ENCODE assay signal across 9 mouse cellular contexts in the genomic region with DNA sequence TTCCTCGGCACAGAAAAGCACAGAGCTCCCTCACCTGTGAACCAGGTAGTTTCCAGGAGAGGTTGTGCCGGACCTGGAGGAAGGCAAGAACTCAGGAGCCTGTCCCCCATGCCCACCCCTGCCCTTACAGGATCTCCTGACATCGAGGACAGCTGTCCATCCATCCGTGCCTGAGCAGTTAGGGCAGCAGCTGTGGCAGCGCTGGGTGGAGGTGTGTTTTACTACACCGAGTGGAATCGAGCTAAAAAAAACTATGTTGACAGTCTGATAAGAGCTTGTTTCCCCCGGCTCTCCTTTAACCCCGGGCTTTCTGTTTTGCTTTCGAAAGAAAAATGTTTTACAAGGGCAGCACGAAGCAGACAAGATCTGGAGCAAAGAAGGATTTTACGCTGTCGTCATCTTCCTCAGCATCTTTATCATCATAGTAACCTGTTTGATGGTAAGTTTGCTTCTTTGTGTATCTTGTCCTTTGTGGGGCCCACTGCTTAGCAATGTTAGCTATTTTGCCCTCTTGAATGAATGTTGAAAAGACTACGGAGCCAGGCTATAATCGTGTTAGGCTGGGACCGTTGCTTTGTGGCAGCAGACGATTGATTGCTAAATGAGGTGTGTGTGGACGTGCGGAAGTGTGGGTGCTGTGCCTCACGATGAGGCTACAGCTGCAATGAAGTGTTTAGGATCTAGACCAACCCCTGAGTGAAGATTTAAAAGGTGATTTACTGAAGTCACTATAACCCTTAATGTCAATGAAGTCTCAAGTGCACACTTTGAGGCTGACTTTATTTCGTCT.
DNase-seq lines count a peak whose midpoint lies in the region; ATAC-seq and TF ChIP-seq lines count a peak whose summit lies in the region.
"Had no signal": no experiment of that assay in that cellular context is flagged by ENCODE, and none has a peak within 500 bp of the region (broad histone marks: within the 10 kb centered on the region; RNA-seq: fewer than 3 reads in every experiment).

No protein-coding gene starts in this region.

- no peaks in the 10 kb centered on the region for H3K9me3 ChIP-seq in heart, embryonic 16.5 days (replicated peaks; ENCODE audit: control insufficient read depth, low read length)
- H3K9me3 ChIP-seq in embryonic facial prominence, embryonic 13.5 days: no peaks in the 10 kb centered on the region
- H3K9me3 ChIP-seq in intestine, postnatal 0 days (ENCODE audit: control insufficient read depth): no peaks in the 10 kb centered on the region
- no peaks in the 10 kb centered on the region for H3K9me3 ChIP-seq in neural tube, embryonic 12.5 days

- peak overlapping the region; percentile 75 for H3K4me2 ChIP-seq in heart, embryonic 16.5 days (ENCODE audit: low read depth, low read length)
- peak overlapping the region; percentile 32 for H3K4me2 ChIP-seq in embryonic facial prominence, embryonic 13.5 days
- H3K4me2 ChIP-seq in intestine, postnatal 0 days (replicated peaks; ENCODE audit: low read depth): peak overlapping the region; percentile 68
- H3K4me2 ChIP-seq in neural tube, embryonic 12.5 days (replicated peaks): peak overlapping the region; percentile 42

- peak overlapping the region; percentile 55 for H3K4me3 ChIP-seq in heart, embryonic 16.5 days (ENCODE audit: low read length)
- no peak overlapping the region for H3K4me3 ChIP-seq in embryonic facial prominence, embryonic 13.5 days
- peak overlapping the region; percentile 35 for H3K4me3 ChIP-seq in intestine, postnatal 0 days (ENCODE audit: low read depth, low read length)
- H3K4me3 ChIP-seq in neural tube, embryonic 12.5 days: no peak overlapping the region
- H3K4me3 ChIP-seq in cerebellum, adult 2 months (replicated peaks; ENCODE audit: insufficient read depth, low read depth, low read length): no peak overlapping the region

- H3K4me1 ChIP-seq in heart, embryonic 16.5 days (ENCODE audit: control insufficient read depth, insufficient read depth, low read length): peaks cover 8% of the 10 kb centered on the region
- 0 out of 2 replicates have a peak, but pooled peaks cover 4% of the 10 kb centered on the region for H3K4me1 ChIP-seq in embryonic facial prominence, embryonic 13.5 days
- H3K4me1 ChIP-seq in intestine, postnatal 0 days (replicated peaks; ENCODE audit: control insufficient read depth, insufficient read depth, low read length): no peaks in the 10 kb centered on the region; the same call in 1 of the 2 replicates
- peaks cover 12% of the 10 kb centered on the region for H3K4me1 ChIP-seq in neural tube, embryonic 12.5 days
- no peaks in the 10 kb centered on the region for H3K4me1 ChIP-seq in cerebellum, adult 2 months (ENCODE audit: control insufficient read depth, insufficient read depth, low read length)

- ATAC-seq in heart, embryonic 16.5 days (replicated peaks; ENCODE audit: extremely low read depth, insufficient read depth, low FRiP score): no peak
- ATAC-seq in embryonic facial prominence, embryonic 13.5 days (ENCODE audit: insufficient number of reproducible peaks, insufficient read depth, low FRiP score, low TSS enrichment, low read depth): no peak
- peak; percentile 87 for ATAC-seq in intestine, postnatal 0 days
- no peak for ATAC-seq in neural tube, embryonic 12.5 days (ENCODE audit: low FRiP score, low read depth)

- no peak for TF ChIP-seq CTCF in intestine, postnatal 0 days (IDR thresholded peaks at IDR 0.05; ENCODE audit: low read depth)
- TF ChIP-seq CTCF in cerebellum, adult 2 months (IDR thresholded peaks at IDR 0.05; ENCODE audit: borderline replicate concordance, insufficient read depth, low read depth, low read length): no peak

- no peaks in the 10 kb centered on the region for H3K36me3 ChIP-seq in heart, embryonic 16.5 days (ENCODE audit: control insufficient read depth, insufficient read depth)
- no peaks in the 10 kb centered on the region for H3K36me3 ChIP-seq in embryonic facial prominence, embryonic 13.5 days
- H3K36me3 ChIP-seq in intestine, postnatal 0 days (ENCODE audit: control insufficient read depth, insufficient read depth): no peaks in the 10 kb centered on the region
- H3K36me3 ChIP-seq in neural tube, embryonic 12.5 days: no peaks in the 10 kb centered on the region
- H3K36me3 ChIP-seq: G1E had no signal

- TF ChIP-seq POLR2A in cerebellum, adult 2 months (IDR thresholded peaks at IDR 0.05; ENCODE audit: borderline replicate concordance, insufficient read depth, low read length): no peak

- no peak for DNase-seq in heart, postnatal 36 days
- DNase-seq in adrenal gland, adult 8-10 months: no peak
- no peak for DNase-seq in spleen, adult 12 weeks (ENCODE audit: low spot score)
- DNase-seq in cerebellum, adult 2 months: no peak

- peak overlapping the region; percentile 12; the same call in 1 of the 2 replicates for H3K9ac ChIP-seq in heart, embryonic 16.5 days (ENCODE audit: low read length)
- no peak overlapping the region for H3K9ac ChIP-seq in embryonic facial prominence, embryonic 13.5 days
- H3K9ac ChIP-seq in intestine, postnatal 0 days (ENCODE audit: low read depth, low read length): peak overlapping the region; percentile 4; the same call in 1 of the 2 replicates
- no peak overlapping the region for H3K9ac ChIP-seq in neural tube, embryonic 12.5 days

- WGBS in heart, embryonic 16.5 days: 12% methylated on average over 21 of the region's 21 CpGs
- WGBS in embryonic facial prominence, embryonic 13.5 days: 56% methylated on average over 21 of the region's 21 CpGs
- WGBS in intestine, postnatal 0 days: 14% methylated on average over 21 of the region's 21 CpGs
- 36% methylated on average over 21 of the region's 21 CpGs for WGBS in neural tube, embryonic 12.5 days
- 52% methylated on average over 21 of the region's 21 CpGs for WGBS in cerebellum, adult 2 months

- no peak overlapping the region for H3K27ac ChIP-seq in heart, embryonic 16.5 days (ENCODE audit: low read length)
- H3K27ac ChIP-seq in embryonic facial prominence, embryonic 13.5 days: no peak overlapping the region
- peak overlapping the region; percentile 63 for H3K27ac ChIP-seq in intestine, postnatal 0 days (ENCODE audit: low read depth, low read length)
- no peak overlapping the region for H3K27ac ChIP-seq in neural tube, embryonic 12.5 days
- no peak overlapping the region for H3K27ac ChIP-seq in cerebellum, adult 2 months (ENCODE audit: insufficient read depth, low read length)

- no peaks in the 10 kb centered on the region for H3K27me3 ChIP-seq in heart, embryonic 16.5 days (ENCODE audit: control insufficient read depth, insufficient read depth, low read length)
- no peaks in the 10 kb centered on the region for H3K27me3 ChIP-seq in embryonic facial prominence, embryonic 13.5 days
- H3K27me3 ChIP-seq in intestine, postnatal 0 days (replicated peaks; ENCODE audit: control insufficient read depth, insufficient read depth, low read length): no peaks in the 10 kb centered on the region
- H3K27me3 ChIP-seq in neural tube, embryonic 12.5 days (replicated peaks): no peaks in the 10 kb centered on the region
- H3K27me3 ChIP-seq in cerebellum, adult 2 months (ENCODE audit: control insufficient read depth, insufficient read depth, low read length): no peaks in the 10 kb centered on the region

- intact Hi-C loops in heart, postnatal 36 days (cut with DNase I): no loop called here

Comparison
In these comparisons a context has a peak if more than half of its experiments do, and no peak if none do; other contexts are left out.
1. H3K4me3 ChIP-seq: peak in heart, embryonic 16.5 days (single experiment) and intestine, postnatal 0 days (single experiment); none in embryonic facial prominence, embryonic 13.5 days (single experiment), neural tube, embryonic 12.5 days (single experiment) and cerebellum, adult 2 months (single experiment).
2. H3K9ac ChIP-seq: peak in heart, embryonic 16.5 days (single experiment) and intestine, postnatal 0 days (single experiment); none in embryonic facial prominence, embryonic 13.5 days (single experiment) and neural tube, embryonic 12.5 days (single experiment).
3. Peak in every context shown above with its lines, with median percentiles within 50 percentile points of each other: H3K4me2 ChIP-seq.